Mouse (Mus musculus) C2C12 (cell line): Measurements from ENCODE around the gene Sst.

Experiments used
- CEBPB ChIP-seq: IDR thresholded peaks from one replicate; pipeline ENCODE4 v1.6.1; 2011; ENCODE audit warnings: low read depth, mild to moderate bottlenecking, control low read depth, moderate library complexity
- CTCF ChIP-seq: IDR thresholded peaks from one replicate; pipeline ENCODE4 v1.5.1; 2011; ENCODE audit not compliant: control insufficient read depth, insufficient read depth, insufficient read length
- MAX ChIP-seq: IDR thresholded peaks from one replicate; pipeline ENCODE4 v1.6.1; 2011; ENCODE audit warnings: mild to moderate bottlenecking, control low read depth
- MYOD1 ChIP-seq: IDR thresholded peaks from one replicate; pipeline ENCODE4 v1.6.1; 2011; ENCODE audit warnings: low read depth; ENCODE audit not compliant: control insufficient read depth, insufficient read length
- MYOG ChIP-seq: IDR thresholded peaks from one replicate; pipeline ENCODE4 v1.6.1; 2011; ENCODE audit not compliant: control insufficient read depth, insufficient read length; ENCODE audit errors: extremely low read depth
- USF1 ChIP-seq: IDR thresholded peaks from one replicate; pipeline ENCODE4 v1.6.1; 2011; ENCODE audit warnings: low read depth, mild to moderate bottlenecking, control low read depth, moderate library complexity

- no peak for TF ChIP-seq CTCF
- no peak for TF ChIP-seq CEBPB
- TF ChIP-seq USF1: no peak
- TF ChIP-seq MAX: no peak
- no peak for TF ChIP-seq MYOD1
- no peak for TF ChIP-seq MYOG
These were observed 10.7 kb upstream of the Sst start for GRCm38 (mm10) chr16:23901411-23901810.
